Mouse (Mus musculus): ENCODE results near the gene Tmem238. TPM values are rescaled to one million over a fixed set of nuclear protein-coding genes. Genes with fewer than 3 reads are reported as not detected.
A peak's percentile ranks its signal among the peaks of the same experiment; 100 is the strongest.

The Tmem238 gene
- polyA plus RNA-seq, 2 experiments = 8.1 to 10.1 TPM

DNA sequence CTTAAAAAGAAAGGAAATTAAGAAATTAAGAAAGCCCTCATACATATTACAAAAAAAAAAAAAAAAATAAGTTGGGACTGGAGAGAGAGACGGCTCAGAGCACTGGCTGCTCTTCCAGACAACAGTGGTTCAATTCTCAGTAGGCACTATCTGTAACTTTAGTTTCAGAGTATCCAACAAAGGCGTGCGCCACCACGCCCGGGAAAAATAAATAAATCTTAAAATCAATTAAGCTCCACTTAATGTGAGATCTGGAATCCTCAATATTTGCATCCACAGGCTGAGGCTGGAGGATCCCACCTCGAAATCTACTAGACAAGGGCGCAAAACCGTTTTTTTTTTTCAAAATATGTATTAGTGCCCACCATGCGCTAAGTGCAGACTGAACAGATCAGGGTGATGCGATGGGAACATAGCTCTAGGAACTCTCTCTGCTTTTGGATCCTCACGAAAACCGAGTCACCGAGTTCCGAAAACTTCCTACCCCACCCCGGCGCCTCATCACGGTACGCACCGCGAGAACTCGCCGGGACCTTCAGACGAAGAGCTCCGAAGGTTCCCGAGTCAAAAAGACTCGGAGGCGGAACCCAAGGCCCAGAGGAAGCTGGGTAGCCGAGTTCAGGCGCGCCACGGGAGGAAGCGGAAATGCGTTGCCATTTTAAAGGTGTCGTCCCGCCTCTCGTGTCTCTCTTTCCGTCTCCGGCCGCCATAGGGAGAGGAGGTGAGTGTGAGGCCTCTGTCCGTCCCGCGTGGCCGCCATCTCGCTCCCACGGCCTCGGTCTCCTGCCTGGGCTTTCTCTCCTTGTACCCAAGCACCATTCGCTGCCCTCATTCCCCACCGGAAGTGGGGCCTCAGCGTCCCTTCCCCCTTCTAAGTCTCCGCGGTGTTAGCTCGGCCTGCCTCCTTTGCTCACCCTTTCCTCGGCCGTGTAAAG, 3.1 kb upstream of the Tmem238 start, which contains the start of gene Rpl28:
Gene Rpl28 (plus strand): TSS at position 597 of the 935 bp plus-strand sequence.
- TF ChIP-seq POLR2A (IDR thresholded peaks at IDR 0.05; ENCODE audit: borderline replicate concordance, extremely low read depth, insufficient read depth, insufficient read length) = peak; percentile 99
- ATAC-seq (ENCODE audit: low FRiP score, low read depth) (peak; percentile 91), DNase-seq (ENCODE audit: low spot score) (peak; percentile 98)
- Histone ChIP-seq H3K9ac (ENCODE audit: low read depth, low read length, severe bottlenecking) (peak within 1 kb of the TSS; percentile 97), H3K4me1 (ENCODE audit: control insufficient read depth, insufficient read depth, low read length) (peaks cover 15% of the 10 kb centered on the region), H3K9me3 (ENCODE audit: control insufficient read depth, low read length) (no peaks in the 10 kb centered on the region), H3K27ac (replicated peaks; ENCODE audit: low read depth, low read length) (peak within 1 kb of the TSS; percentile 92), H3K27me3 (ENCODE audit: control insufficient read depth, insufficient read depth, low read length) (no peaks in the 10 kb centered on the region), H3K4me3 (replicated peaks; ENCODE audit: low read length) (peak within 1 kb of the TSS; percentile 91), H3K36me3 (ENCODE audit: control insufficient read depth, insufficient read depth, low read length) (peaks cover 37% of the 10 kb centered on the region), H3K4me2 (replicated peaks; ENCODE audit: low read depth, low read length, severe bottlenecking) (peak within 1 kb of the TSS; percentile 83)
- 2% methylated on average over 54 of the region's 54 CpGs for WGBS

GRCm38 (mm10) chr7:4788499-4789435, 689 bp downstream of the Tmem238 start:
- H3K9me3 ChIP-seq (ENCODE audit: control insufficient read depth, low read length) = no peaks in the 10 kb centered on the region
- ATAC-seq (ENCODE audit: low FRiP score, low read depth) (peak; percentile 30), DNase-seq (ENCODE audit: low spot score) (peak; percentile 19)
- H3K4me1 ChIP-seq (ENCODE audit: control insufficient read depth, insufficient read depth, low read length) = peaks cover 12% of the 10 kb centered on the region
- H3K27ac ChIP-seq (replicated peaks; ENCODE audit: low read depth, low read length) = peak overlapping the region; percentile 65
- H3K4me2 ChIP-seq (replicated peaks; ENCODE audit: low read depth, low read length, severe bottlenecking) = peak overlapping the region; percentile 83
- H3K27me3 ChIP-seq (ENCODE audit: control insufficient read depth, insufficient read depth, low read length) = no peaks in the 10 kb centered on the region
- H3K4me3 ChIP-seq (replicated peaks; ENCODE audit: low read length) = peak overlapping the region; percentile 63
- H3K9ac ChIP-seq (ENCODE audit: low read depth, low read length, severe bottlenecking) = peak overlapping the region; percentile 78
- no peak for TF ChIP-seq POLR2A (IDR thresholded peaks at IDR 0.05; ENCODE audit: borderline replicate concordance, extremely low read depth, insufficient read depth, insufficient read length)
- H3K36me3 ChIP-seq (ENCODE audit: control insufficient read depth, insufficient read depth, low read length) = peaks cover 2% of the 10 kb centered on the region
- WGBS = 2% methylated on average over 58 of the region's 64 CpGs

- no peak for TF ChIP-seq POLR2A (IDR thresholded peaks at IDR 0.05; ENCODE audit: borderline replicate concordance, extremely low read depth, insufficient read depth, insufficient read length)
- 81% methylated on average over 14 of the region's 14 CpGs for WGBS
- H3K9ac ChIP-seq (ENCODE audit: low read depth, low read length, severe bottlenecking) = no peak overlapping the region
Measured at GRCm38 (mm10) chr7:4783667-4784268, 5.7 kb downstream of the Tmem238 start.

DNA sequence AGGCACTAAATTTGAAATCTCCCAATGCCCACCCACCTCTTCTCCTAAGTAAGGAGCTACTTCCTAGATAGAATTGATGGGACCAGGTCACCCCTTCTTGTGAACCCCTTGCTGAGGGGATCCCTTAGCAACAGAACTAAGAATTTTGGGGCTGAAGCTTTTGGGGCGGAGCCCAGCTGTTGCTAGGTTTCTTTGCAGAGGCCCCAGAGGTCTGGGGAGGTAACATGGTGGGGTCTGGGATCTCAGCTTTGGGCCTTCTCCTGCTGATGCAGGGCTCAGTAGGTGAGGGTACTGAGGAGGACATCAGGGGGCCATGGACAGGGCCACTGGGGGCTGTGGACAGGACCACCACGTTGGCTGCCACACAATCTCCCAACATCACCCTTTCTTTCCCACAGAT, 6.7 kb downstream of the Tmem238 start, which contains the start of the genes Il11 and Tmem190:
Gene Il11 (minus strand): TSS at position 101 of the 400 bp plus-strand sequence.
Gene Tmem190 (plus strand): TSS at position 179 of the 400 bp plus-strand sequence.
- Histone ChIP-seq H3K27me3 (ENCODE audit: control insufficient read depth, insufficient read depth, low read length) (peaks cover 14% of the 10 kb centered on the region), H3K9ac (ENCODE audit: low read depth, low read length, severe bottlenecking) (no peak within 1 kb of the TSS), H3K36me3 (ENCODE audit: control insufficient read depth, insufficient read depth, low read length) (no peaks in the 10 kb centered on the region), H3K9me3 (ENCODE audit: control insufficient read depth, low read length) (no peaks in the 10 kb centered on the region), H3K4me2 (replicated peaks; ENCODE audit: low read depth, low read length, severe bottlenecking) (no peak within 1 kb of the TSS), H3K27ac (replicated peaks; ENCODE audit: low read depth, low read length) (no peak within 1 kb of the TSS), H3K4me1 (ENCODE audit: control insufficient read depth, insufficient read depth, low read length) (0 out of 2 replicates have a peak, but pooled peaks cover 3% of the 10 kb centered on the region), H3K4me3 (replicated peaks; ENCODE audit: low read length) (no peak within 1 kb of the TSS)
- no peak for TF ChIP-seq POLR2A (IDR thresholded peaks at IDR 0.05; ENCODE audit: borderline replicate concordance, extremely low read depth, insufficient read depth, insufficient read length)
- 79% methylated on average over 2 of the region's 2 CpGs for WGBS
- ATAC-seq (ENCODE audit: low FRiP score, low read depth) (no peak), DNase-seq (ENCODE audit: low spot score) (no peak)

More at GRCm38 (mm10) chr7:4783667-4784268, 5.7 kb downstream of the Tmem238 start:
- Histone ChIP-seq H3K4me3 (replicated peaks; ENCODE audit: low read length) (no peak overlapping the region), H3K27me3 (ENCODE audit: control insufficient read depth, insufficient read depth, low read length) (peaks cover 4% of the 10 kb centered on the region), H3K36me3 (ENCODE audit: control insufficient read depth, insufficient read depth, low read length) (no peaks in the 10 kb centered on the region), H3K4me1 (ENCODE audit: control insufficient read depth, insufficient read depth, low read length) (peaks cover 6% of the 10 kb centered on the region; the same call in 1 of the 2 replicates), H3K27ac (replicated peaks; ENCODE audit: low read depth, low read length) (no peak overlapping the region), H3K9me3 (ENCODE audit: control insufficient read depth, low read length) (no peaks in the 10 kb centered on the region), H3K4me2 (replicated peaks; ENCODE audit: low read depth, low read length, severe bottlenecking) (no peak overlapping the region)
- no peak for DNase-seq (ENCODE audit: low spot score)
- ATAC-seq (ENCODE audit: low FRiP score, low read depth) = no peak

Data from limb, embryonic 14.5 days (tissue).